Mouse (Mus musculus): Measurements from ENCODE around the gene Gm43518.

- TF ChIP-seq CTCF (IDR thresholded peaks at IDR 0.05; ENCODE audit: control insufficient read depth, insufficient read depth, insufficient replicate concordance, low read depth, low read length) (no peak), POLR2A (IDR thresholded peaks at IDR 0.05; ENCODE audit: control insufficient read depth, low read depth, low read length) (no peak)
Observed at GRCm38 (mm10) chr5:123979980-123980369, 52.8 kb downstream of the Gm43518 start.
